Mouse (Mus musculus) cerebellum, adult 11-12 months (tissue): ENCODE results near the gene Cyp3a44.
"Not testable (repeated sequence)": the region's sequence is repeated elsewhere in the genome, so short reads cannot be mapped to it uniquely, and the experiment has no call there.

Experiments used
- DNase-seq: peaks from one replicate; pipeline ENCODE4 v3.0.0; 2022

The Cyp3a44 gene

GRCm38 (mm10) chr5:145805796-145806195 is at the start of gene Cyp3a44:
Cyp3a44 (minus strand) TSS chr5:145805874.
- not testable (repeated sequence) for DNase-seq

GRCm38 (mm10) chr5:145800229-145800628 is 5.4 kb downstream of the Cyp3a44 start:
- not testable (repeated sequence) for DNase-seq

- DNase-seq = not testable (repeated sequence)
Observed at GRCm38 (mm10) chr5:145793232-145793631, 12.4 kb downstream of the Cyp3a44 start.

- DNase-seq = not testable (repeated sequence)
Observed at GRCm38 (mm10) chr5:145737512-145737911, 68.2 kb downstream of the Cyp3a44 start.
